Mouse (Mus musculus) heart, embryonic 14.5 days (tissue): ENCODE results near the gene Fpgs. TPM values are rescaled to one million over a fixed set of nuclear protein-coding genes. Genes with fewer than 3 reads are reported as not detected.

ENCODE experiments used
- ATAC-seq: fragments of 200-750 bp; cut with Nextera tagmentation; 2 replicates; pipeline ENCODE4 v1.8.0; 2017; ENCODE audit warnings: low read depth, moderate TSS enrichment; ENCODE audit not compliant: insufficient number of reproducible peaks, insufficient read depth, low FRiP score
- H3K27ac ChIP-seq, 2 experiments: fragments of 200-500 bp in 1 of 2; fragments of 300-500 bp in 1 of 2; sonication (generic) in 1 of 2; replicated peaks in 1 of 2; 2 replicates each; pipeline ENCODE4 v1.5.1; 2012 to 2014; ENCODE audit warnings: low read depth in 2 of 2, low read length in 2 of 2, control low read depth in 1 of 2, mild to moderate bottlenecking in 1 of 2, mixed read lengths in 1 of 2; ENCODE audit not compliant: control insufficient read depth in 1 of 2, insufficient read depth in 1 of 2
- H3K27me3 ChIP-seq: fragments of 300-500 bp; sonication (generic); 2 replicates; pipeline ENCODE4 v1.6.1; 2014; ENCODE audit warnings: mild to moderate bottlenecking, low read length, control low read depth; ENCODE audit not compliant: control insufficient read depth, insufficient read depth
- H3K36me3 ChIP-seq: fragments of 300-500 bp; sonication (generic); 2 replicates; pipeline ENCODE4 v1.6.1; 2014; ENCODE audit warnings: mild to moderate bottlenecking, control low read depth, low read length, mixed read lengths; ENCODE audit not compliant: control insufficient read depth, insufficient read depth
- H3K4me1 ChIP-seq, 2 experiments: fragments of 200-500 bp in 1 of 2; fragments of 300-500 bp in 1 of 2; sonication (generic) in 1 of 2; 2 replicates each; pipeline ENCODE4 v1.6.1; 2012 to 2014; ENCODE audit warnings: low read length in 2 of 2, control low read depth in 1 of 2, mixed read lengths in 1 of 2; ENCODE audit not compliant: control insufficient read depth in 2 of 2, insufficient read depth in 2 of 2
- H3K4me2 ChIP-seq: fragments of 300-500 bp; sonication (generic); 2 replicates; pipeline ENCODE4 v1.6.1; 2014; ENCODE audit warnings: mild to moderate bottlenecking, low read length
- H3K4me3 ChIP-seq, 2 experiments: fragments of 200-500 bp in 1 of 2; fragments of 300-500 bp in 1 of 2; sonication (generic) in 1 of 2; 2 replicates each; pipeline ENCODE4 v1.5.1; 2012 to 2014; ENCODE audit warnings: low read length in 2 of 2, mild to moderate bottlenecking in 2 of 2, control low read depth in 1 of 2, low read depth in 1 of 2, moderate library complexity in 1 of 2; ENCODE audit not compliant: control insufficient read depth in 1 of 2, insufficient read depth in 1 of 2
- H3K9ac ChIP-seq: fragments of 300-500 bp; sonication (generic); 2 replicates; pipeline ENCODE4 v1.6.1; 2014; ENCODE audit warnings: mild to moderate bottlenecking, low read length
- H3K9me3 ChIP-seq: fragments of 300-500 bp; sonication (generic); 2 replicates; pipeline ENCODE4 v1.6.1; 2016; ENCODE audit warnings: low read length, control low read depth; ENCODE audit not compliant: control insufficient read depth
- WGBS: fragments of 180-500 bp; shearing (Covaris S2); extraction: QIAGEN DNeasy Blood & Tissue Kit; methylation state at CpG from one replicate; pipeline ENCODE4 v1.1.7; 2014; 5-methylcytosine and 5-hydroxymethylcytosine counted together
- microRNA counts: library from miRNA; unstranded; fragments of <30 nt; microRNA quantifications from one replicate; lab custom pipeline; 2016
- microRNA-seq: library from miRNA; unstranded; fragments of <30 nt; microRNA quantifications from one replicate; pipeline ENCODE4, GENCODE M21; 2016
- polyA plus RNA-seq: library from polyadenylated mRNA; unstranded; fragments of >200 nt; fragmentation: Nextera tagmentation; extraction: Ambion mirVana; gene quantifications from 2 replicates; pipeline ENCODE4 v1.2.1, GENCODE M21; 2014

Fpgs gene
- polyA plus RNA-seq, 1 experiment from 2014 or later, result 12.2 TPM

DNA sequence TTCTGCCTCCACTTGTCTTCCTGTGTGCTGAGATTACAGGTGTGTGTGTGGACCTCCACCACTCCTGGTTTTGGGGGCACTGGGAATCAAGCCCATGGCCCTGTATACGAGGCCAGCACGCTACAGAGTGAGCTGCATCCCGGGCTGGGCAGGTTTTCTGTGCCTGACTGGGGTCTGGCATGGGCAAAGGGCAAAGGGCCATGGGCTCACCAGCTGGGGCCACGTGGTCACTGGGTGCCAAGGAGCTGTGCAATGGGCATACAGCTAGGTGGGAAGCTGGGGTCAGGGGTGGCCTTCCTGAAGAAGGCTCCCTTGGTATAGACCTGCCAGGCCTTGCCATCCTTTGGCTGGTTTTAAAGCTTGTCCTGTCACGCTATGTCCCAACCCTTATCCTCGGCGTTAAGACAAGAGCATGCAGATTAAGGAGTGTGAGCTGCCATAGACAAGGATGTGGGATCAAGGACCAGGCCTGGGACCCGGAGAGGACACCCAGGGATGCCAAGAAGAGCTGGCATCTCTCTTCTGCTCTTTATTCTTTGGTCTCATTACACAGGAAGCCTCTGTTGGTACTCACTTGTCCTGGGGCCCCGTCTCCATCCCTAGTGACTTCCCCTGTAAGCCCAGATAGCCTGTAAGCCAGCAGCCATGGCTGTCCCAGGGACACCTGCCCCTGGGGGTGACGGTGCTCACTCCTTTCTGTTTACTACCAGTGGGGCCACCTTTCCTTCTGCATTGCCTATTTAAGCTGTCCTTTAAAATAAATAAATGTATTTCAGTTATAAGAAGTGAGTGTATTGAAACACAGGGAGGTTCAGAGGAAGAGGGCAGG is 69.5 kb downstream of the Fpgs start:
- peak overlapping the region; percentile 32 to 70; a peak in 3 of 4 replicates for H3K27ac ChIP-seq
- no peaks in the 10 kb centered on the region for H3K27me3 ChIP-seq
- peak overlapping the region; percentile 5; the same call in 1 of the 2 replicates for H3K9ac ChIP-seq
- H3K9me3 ChIP-seq, result no peaks in the 10 kb centered on the region
- no peak overlapping the region for H3K4me3 ChIP-seq
- H3K36me3 ChIP-seq, result peaks cover 67% of the 10 kb centered on the region
- 83% methylated on average over 10 of the region's 10 CpGs for WGBS
- H3K4me2 ChIP-seq, result no peak overlapping the region
- ATAC-seq, result no peak
- peaks cover 19 to 36% of the 10 kb centered on the region in 2 experiments for H3K4me1 ChIP-seq

GRCm38 (mm10) chr2:32633660-32634059 is 70.3 kb downstream of the Fpgs start:
- WGBS, result 71% methylated on average over 5 of the region's 5 CpGs
- Histone ChIP-seq H3K4me2 (no peak overlapping the region), H3K4me3 (no peak overlapping the region), H3K9ac (no peak overlapping the region), H3K4me1 (peaks cover 28 to 44% of the 10 kb centered on the region in 2 experiments), H3K36me3 (peaks cover 68% of the 10 kb centered on the region), H3K9me3 (no peaks in the 10 kb centered on the region), H3K27ac (peak overlapping the region in 1 of 2 experiments; percentile 70; a peak in 3 of 4 replicates), H3K27me3 (no peaks in the 10 kb centered on the region)
- ATAC-seq, result no peak

MicroRNA genes within 50 kb of the gene (microRNA counts, 519-probe panel; counts per million panel counts)
- microRNA mmu-miR-1954 (lab: Ali Mortazavi, UCI) (322 counts per million, percentile 70 among the panel's probes with 10 or more counts), microRNA mmu-miR-2861 (lab: Ali Mortazavi, UCI) (322 counts per million, percentile 70 among the panel's probes with 10 or more counts)

Small RNAs within 50 kb of the gene (microRNA-seq; reads per million reads assigned to microRNA genes)
- not detected for gene Gm47291
- gene Mir1954, result not detected
- gene Mir2861, result not detected
- not detected for gene Mir3960
- not detected for gene Mir8093

Other genes with a start within 250 kb of the Fpgs start
- 5.8 and 6.3 TPM in 2 replicates for gene Fam102a, start 168.8 kb downstream of the Fpgs start, polyA plus RNA-seq
- 72.9 and 85.0 TPM in 2 replicates for gene Dpm2, start 133.3 kb downstream of the Fpgs start, polyA plus RNA-seq
- 0.19 TPM in 1 of 2 replicates, not detected in the other for gene Pip5kl1, start 129.3 kb downstream of the Fpgs start, polyA plus RNA-seq
- 0.13 TPM in 1 of 2 replicates, not detected in the other for gene 9430097D07Rik, start 128.5 kb downstream of the Fpgs start, polyA plus RNA-seq
- 33.4 and 35.7 TPM in 2 replicates for gene St6galnac4, start 117.0 kb downstream of the Fpgs start, polyA plus RNA-seq
- 11.0 and 12.2 TPM in 2 replicates for gene St6galnac6, start 104.4 kb downstream of the Fpgs start, polyA plus RNA-seq
- 336 and 355 TPM in 2 replicates for gene Ak1, start 82.4 kb downstream of the Fpgs start, polyA plus RNA-seq
- gene Eng, start 57.5 kb downstream of the Fpgs start, polyA plus RNA-seq, result 146 and 148 TPM in 2 replicates
- gene Cdk9, start 8.9 kb upstream of the Fpgs start, polyA plus RNA-seq, result 44.5 and 45.3 TPM in 2 replicates
- 23.7 and 27.7 TPM in 2 replicates for gene Sh2d3c, start 16.9 kb upstream of the Fpgs start, polyA plus RNA-seq
- 0.68 TPM in 1 of 2 replicates, not detected in the other for gene 6330409D20Rik, start 36.9 kb upstream of the Fpgs start, polyA plus RNA-seq
- gene Tor2a, start 53.1 kb upstream of the Fpgs start, polyA plus RNA-seq, result 38.0 and 42.7 TPM in 2 replicates
- 0.22 TPM in 1 of 2 replicates, not detected in the other for gene Ttc16, start 71.5 kb upstream of the Fpgs start, polyA plus RNA-seq
- 2.6 and 3.6 TPM in 2 replicates for gene Ptrh1, start 71.6 kb upstream of the Fpgs start, polyA plus RNA-seq
- 0.35 and 0.36 TPM in 2 replicates for gene Cfap157, start 80.3 kb upstream of the Fpgs start, polyA plus RNA-seq
- 28.7 and 29.7 TPM in 2 replicates for gene Stxbp1, start 143.1 kb upstream of the Fpgs start, polyA plus RNA-seq
- 18.1 and 25.1 TPM in 2 replicates for gene Fam129b, start 172.0 kb upstream of the Fpgs start, polyA plus RNA-seq